Mouse (Mus musculus) midbrain, embryonic 16.5 days (tissue): ENCODE measurements around the gene Snx29. TPM values are rescaled to one million over a fixed set of nuclear protein-coding genes. Genes with fewer than 3 reads are reported as not detected.
"Not testable (repeated sequence)": the region's sequence is repeated elsewhere in the genome, so short reads cannot be mapped to it uniquely, and the experiment has no call there.

ENCODE experiments used
- ATAC-seq: fragments of 200-750 bp; cut with Nextera tagmentation; 2 replicates; pipeline ENCODE4 v1.8.0; 2017; ENCODE audit warnings: moderate TSS enrichment
- H3K27ac ChIP-seq: fragments of 300-500 bp; sonication (generic); 2 replicates; pipeline ENCODE4 v1.5.1; 2014; ENCODE audit warnings: mild to moderate bottlenecking, low read length, mixed read lengths
- H3K27me3 ChIP-seq: fragments of 300-500 bp; sonication (generic); 2 replicates; pipeline ENCODE4 v1.6.1; 2014; ENCODE audit warnings: low read depth, low read length, mixed read lengths; ENCODE audit not compliant: control insufficient read depth, insufficient read depth
- H3K36me3 ChIP-seq: fragments of 300-500 bp; sonication (generic); 2 replicates; pipeline ENCODE4 v1.6.1; 2014; ENCODE audit warnings: mild to moderate bottlenecking, low read length, moderate library complexity, mixed read lengths; ENCODE audit not compliant: control insufficient read depth, insufficient read depth
- H3K4me1 ChIP-seq: fragments of 300-500 bp; sonication (generic); 2 replicates; pipeline ENCODE4 v1.6.1; 2014; ENCODE audit warnings: mild to moderate bottlenecking, low read length, mixed read lengths; ENCODE audit not compliant: control insufficient read depth, insufficient read depth
- H3K4me2 ChIP-seq: fragments of 300-500 bp; sonication (generic); 2 replicates; pipeline ENCODE4 v1.6.1; 2014; ENCODE audit warnings: mild to moderate bottlenecking, low read length, mixed read lengths
- H3K4me3 ChIP-seq: fragments of 300-500 bp; sonication (generic); 2 replicates; pipeline ENCODE4 v1.5.1; 2014; ENCODE audit warnings: low read depth, mild to moderate bottlenecking, low read length, moderate library complexity, mixed read lengths
- H3K9ac ChIP-seq: fragments of 300-500 bp; sonication (generic); 2 replicates; pipeline ENCODE4 v1.6.1; 2014; ENCODE audit warnings: low read depth, low read length, mixed read lengths
- H3K9me3 ChIP-seq: fragments of 300-500 bp; sonication (generic); replicated peaks from 2 replicates; pipeline ENCODE4 v1.6.1; 2014; ENCODE audit warnings: mild to moderate bottlenecking, low read length, mixed read lengths; ENCODE audit not compliant: control insufficient read depth, poor library complexity, severe bottlenecking
- WGBS: fragments of 180-500 bp; shearing (Covaris S2); extraction: QIAGEN DNeasy Blood & Tissue Kit; methylation state at CpG from one replicate; pipeline ENCODE4 v1.1.7; 2014; 5-methylcytosine and 5-hydroxymethylcytosine counted together
- polyA plus RNA-seq: library from polyadenylated mRNA; unstranded; fragments of >200 nt; fragmentation: Nextera tagmentation; extraction: Ambion mirVana; gene quantifications from 2 replicates; pipeline ENCODE4 v1.2.1, GENCODE M21; 2015

Gene Snx29
- 16.8 and 19.3 TPM in 2 replicates for polyA plus RNA-seq

DNA sequence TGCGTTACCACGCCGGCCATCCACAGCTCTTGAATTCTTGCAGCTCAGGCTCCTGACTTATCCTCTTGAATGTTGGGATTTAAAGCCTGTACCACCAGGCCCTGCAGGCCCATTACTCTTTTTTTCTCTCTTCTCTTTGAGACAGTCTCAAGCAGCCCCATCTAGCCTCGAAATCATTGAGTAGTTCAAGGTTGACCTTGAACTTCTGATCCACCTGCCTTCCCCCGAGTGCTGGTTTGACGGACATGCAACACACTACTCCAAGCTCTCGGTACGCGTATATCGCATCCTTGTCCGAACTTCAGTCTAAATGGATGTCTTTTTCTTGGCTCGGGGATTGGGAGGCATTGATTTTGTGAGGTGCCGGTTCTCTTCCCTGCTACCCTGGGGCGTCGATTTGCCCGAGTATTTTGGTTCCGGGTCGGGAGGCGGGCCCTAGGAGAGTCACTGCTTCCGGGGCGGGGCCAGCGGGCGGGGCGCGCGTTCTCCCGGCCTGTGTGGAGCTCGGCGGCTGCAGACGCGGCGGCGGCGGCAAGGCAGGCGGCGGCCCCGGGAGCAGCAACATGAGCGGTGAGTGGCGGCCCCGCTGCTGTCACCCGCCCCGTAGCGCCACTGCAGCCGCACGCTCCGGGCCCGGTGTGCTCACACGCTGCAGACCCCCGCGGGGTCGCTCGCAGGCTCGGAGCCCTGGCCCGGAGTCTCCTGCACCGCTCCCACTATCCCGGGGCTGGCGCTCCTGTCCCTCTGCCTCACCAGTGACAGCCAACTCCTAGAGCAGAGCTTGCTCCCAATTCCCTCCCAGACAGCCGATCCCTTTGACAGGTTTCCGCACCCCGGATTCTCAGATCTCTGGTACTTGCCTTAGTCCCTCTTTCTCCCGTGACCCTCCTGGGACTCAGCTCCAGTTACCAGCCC is at the start of gene Snx29:
Gene Snx29 (plus strand): TSS at position 500 of the 915 bp plus-strand sequence.
- peak within 1 kb of the TSS; percentile 88 for H3K4me3 ChIP-seq
- H3K27me3 ChIP-seq: no peaks in the 10 kb centered on the region
- no peaks in the 10 kb centered on the region for H3K9me3 ChIP-seq
- no peaks in the 10 kb centered on the region for H3K36me3 ChIP-seq
- peak within 1 kb of the TSS; percentile 92 for H3K4me2 ChIP-seq
- WGBS: 6% methylated on average over 38 of the region's 61 CpGs
- peak; percentile 99 for ATAC-seq
- peak within 1 kb of the TSS; percentile 88 for H3K27ac ChIP-seq
- H3K9ac ChIP-seq: peak within 1 kb of the TSS; percentile 88
- H3K4me1 ChIP-seq: peaks cover 12% of the 10 kb centered on the region

DNA sequence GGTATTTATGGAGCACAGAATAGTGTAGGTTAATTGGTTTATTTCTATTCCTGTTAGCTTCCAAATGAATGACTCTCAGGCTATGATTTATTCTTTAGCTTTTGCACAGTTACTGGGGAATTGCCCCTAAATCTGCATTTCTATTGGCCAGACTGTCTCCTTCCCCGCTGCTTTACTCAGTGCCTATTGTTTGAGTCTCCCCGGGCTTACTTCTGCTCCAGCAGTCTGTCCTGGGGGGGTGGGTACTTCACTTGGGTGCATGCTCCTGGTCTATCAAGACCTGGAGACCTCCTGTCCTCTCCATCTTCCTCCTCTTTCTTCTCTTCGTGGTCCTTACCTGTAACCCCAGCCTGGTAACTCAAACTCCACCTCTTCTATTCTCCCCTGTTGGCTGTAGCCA is 45.8 kb upstream of the Snx29 start:
- H3K4me2 ChIP-seq: no peak overlapping the region
- WGBS: 41% methylated on average over 3 of the region's 3 CpGs

DNA sequence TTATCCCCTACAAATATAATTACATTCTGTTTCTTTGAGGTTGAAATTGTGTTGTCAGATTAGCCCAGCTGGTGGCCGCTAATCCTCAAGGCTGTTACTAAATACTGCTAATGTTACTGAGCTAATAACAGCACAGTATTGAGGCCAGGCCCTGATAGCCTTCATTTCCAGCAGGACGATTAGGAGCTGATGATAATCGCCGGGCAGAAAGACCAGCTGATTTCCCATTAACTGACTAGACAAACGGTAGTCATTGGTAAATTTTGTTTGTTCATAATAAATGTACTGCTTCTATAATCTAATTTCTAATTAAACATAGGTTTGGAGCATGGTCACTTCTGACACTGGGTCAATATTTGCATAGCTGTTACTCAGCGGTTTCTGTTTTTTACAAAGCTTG is 43.9 kb upstream of the Snx29 start:
- Histone ChIP-seq H3K27me3 (no peaks in the 10 kb centered on the region), H3K27ac (no peak overlapping the region), H3K4me1 (no peaks in the 10 kb centered on the region), H3K9ac (no peak overlapping the region), H3K4me3 (no peak overlapping the region), H3K36me3 (no peaks in the 10 kb centered on the region), H3K4me2 (no peak overlapping the region), H3K9me3 (no peaks in the 10 kb centered on the region)
- no peak for ATAC-seq
- 52% methylated on average over 6 of the region's 6 CpGs for WGBS

More for the DNA sequence above, 45.8 kb upstream of the Snx29 start:
- H3K9me3 ChIP-seq: no peaks in the 10 kb centered on the region
- no peak for ATAC-seq
- H3K9ac ChIP-seq: no peak overlapping the region
- no peak overlapping the region for H3K4me3 ChIP-seq
- no peak overlapping the region for H3K27ac ChIP-seq
- no peaks in the 10 kb centered on the region for H3K36me3 ChIP-seq
- H3K27me3 ChIP-seq: no peaks in the 10 kb centered on the region
- H3K4me1 ChIP-seq: no peaks in the 10 kb centered on the region

DNA sequence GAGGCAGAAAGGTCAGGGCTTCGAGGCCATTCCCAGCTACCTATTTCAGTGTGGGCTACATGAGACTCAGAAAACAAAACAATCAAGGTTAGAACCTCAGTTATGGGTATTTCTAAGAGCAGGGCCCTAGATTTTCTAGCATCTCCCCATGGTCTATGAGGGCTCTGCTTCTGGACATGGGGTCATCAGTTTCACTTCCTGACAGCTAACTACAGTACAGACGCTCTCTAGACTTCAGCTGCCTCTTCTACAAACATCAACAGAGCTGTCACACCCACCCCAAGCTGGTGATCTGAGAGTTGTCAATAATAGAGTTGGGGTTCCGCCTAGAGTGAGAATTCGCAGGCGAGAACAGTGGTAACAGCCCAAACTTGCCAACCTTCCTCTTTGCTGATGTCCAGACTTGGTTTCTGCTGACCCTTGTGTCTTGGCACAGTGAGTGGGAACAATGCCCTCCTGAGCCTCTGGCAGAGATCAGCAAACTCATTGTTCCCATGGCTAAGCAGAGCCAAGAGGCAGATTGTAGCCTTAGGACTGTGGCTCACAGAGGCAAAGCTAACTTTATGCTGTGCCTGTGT is 40.0 kb upstream of the Snx29 start:
- Histone ChIP-seq H3K4me2 (no peak overlapping the region), H3K9me3 (no peaks in the 10 kb centered on the region), H3K9ac (no peak overlapping the region), H3K4me1 (no peaks in the 10 kb centered on the region), H3K4me3 (no peak overlapping the region), H3K27me3 (no peaks in the 10 kb centered on the region), H3K27ac (no peak overlapping the region), H3K36me3 (no peaks in the 10 kb centered on the region)
- 88% methylated on average over 5 of the region's 5 CpGs for WGBS
- ATAC-seq: no peak

DNA sequence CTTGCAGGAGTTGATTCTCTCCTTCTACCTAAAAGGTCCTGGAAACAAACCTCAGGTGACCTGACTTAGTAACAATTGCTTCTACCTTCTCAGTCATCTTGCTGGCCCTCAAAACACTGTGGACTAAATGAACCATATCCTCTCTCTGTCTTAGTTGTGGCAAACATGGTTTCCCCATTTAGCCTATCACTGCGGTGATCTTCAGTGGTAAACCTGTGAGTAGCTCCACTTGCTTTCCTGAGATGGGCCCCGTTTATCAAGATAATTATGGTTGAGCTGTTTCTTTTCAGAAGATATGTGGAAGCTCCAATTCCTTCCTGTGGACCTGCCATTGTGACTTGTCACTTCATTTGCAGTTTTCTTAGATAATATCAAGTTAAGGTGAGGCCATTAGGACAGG is 37.8 kb upstream of the Snx29 start:
- no peak overlapping the region for H3K4me2 ChIP-seq
- no peak for ATAC-seq
- H3K4me3 ChIP-seq: no peak overlapping the region
- H3K36me3 ChIP-seq: no peaks in the 10 kb centered on the region
- no peak overlapping the region for H3K9ac ChIP-seq
- H3K27ac ChIP-seq: no peak overlapping the region
- no peaks in the 10 kb centered on the region for H3K27me3 ChIP-seq
- 97% methylated on average over 2 of the region's 2 CpGs for WGBS
- no peaks in the 10 kb centered on the region for H3K4me1 ChIP-seq
- no peaks in the 10 kb centered on the region for H3K9me3 ChIP-seq

DNA sequence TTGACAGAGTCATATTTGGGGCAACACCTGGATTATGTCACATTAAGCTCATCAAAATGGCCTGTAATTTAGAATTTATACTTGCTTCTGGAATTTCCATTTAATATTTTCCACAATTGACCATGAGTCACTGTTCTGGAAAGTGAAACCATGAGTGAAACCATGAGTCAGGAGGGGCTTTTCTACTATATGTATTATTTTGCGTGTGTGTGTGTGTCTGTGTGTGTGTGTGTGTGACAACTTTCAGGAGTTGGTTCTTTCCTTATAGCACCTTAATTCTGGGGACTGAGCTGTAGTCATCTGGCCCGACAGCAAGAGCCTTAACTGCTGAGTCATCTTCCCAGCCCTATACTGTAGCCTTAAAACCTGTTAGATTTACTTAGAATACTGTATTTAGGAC is 36.8 kb upstream of the Snx29 start:
- 97% methylated on average over 2 of the region's 2 CpGs for WGBS
- no peak overlapping the region for H3K27ac ChIP-seq
- no peak for ATAC-seq

DNA sequence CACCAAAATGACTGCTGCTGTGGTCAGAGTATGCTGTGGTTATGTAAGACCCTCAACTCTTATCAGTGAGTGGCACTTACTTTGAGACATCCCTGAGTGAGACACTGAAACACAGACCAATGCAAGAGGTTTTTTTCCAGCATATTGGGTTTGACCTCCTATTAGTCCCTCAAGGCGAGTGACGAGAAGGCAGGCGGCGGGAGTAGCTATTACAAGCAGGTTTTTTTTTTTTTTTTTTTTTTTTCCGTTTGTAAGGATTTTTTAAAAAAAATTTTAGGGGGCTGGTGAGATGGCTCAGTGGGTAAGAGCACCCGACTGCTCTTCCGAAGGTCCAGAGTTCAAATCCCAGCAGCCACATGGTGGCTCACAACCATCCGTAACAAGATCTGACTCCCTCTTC is 33.8 kb upstream of the Snx29 start:
- not testable (repeated sequence) for H3K27ac ChIP-seq, H3K9me3 ChIP-seq, H3K36me3 ChIP-seq, H3K4me3 ChIP-seq, H3K9ac ChIP-seq, H3K27me3 ChIP-seq, ATAC-seq, H3K4me1 ChIP-seq, H3K4me2 ChIP-seq
- WGBS: 88% methylated on average over 7 of the region's 8 CpGs

More for the DNA sequence above, 36.8 kb upstream of the Snx29 start:
- Histone ChIP-seq H3K36me3 (no peaks in the 10 kb centered on the region), H3K4me3 (no peak overlapping the region), H3K9me3 (no peaks in the 10 kb centered on the region), H3K4me1 (no peaks in the 10 kb centered on the region), H3K9ac (no peak overlapping the region), H3K27me3 (no peaks in the 10 kb centered on the region), H3K4me2 (no peak overlapping the region)

DNA sequence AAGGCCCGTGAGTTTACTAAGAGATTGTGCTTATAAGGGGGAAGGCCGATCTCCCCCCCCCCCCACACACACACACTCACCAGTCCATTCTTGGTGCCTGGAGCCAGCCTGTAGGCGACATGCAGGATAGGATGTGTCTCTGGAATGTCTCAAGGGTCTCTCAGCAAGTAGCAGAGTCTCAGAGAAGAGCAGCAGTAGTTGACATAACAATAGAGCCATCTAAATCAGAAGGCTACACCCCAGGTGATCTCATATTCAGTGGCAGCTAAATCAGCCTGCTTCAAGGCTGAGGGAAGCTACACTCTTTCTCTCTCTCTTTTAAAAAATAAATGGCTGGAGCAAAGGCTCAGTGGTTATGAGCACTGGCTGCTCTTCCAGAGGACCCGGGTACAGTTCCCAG is 27.1 kb upstream of the Snx29 start:
- not testable (repeated sequence) for H3K27me3 ChIP-seq, H3K4me2 ChIP-seq, H3K4me3 ChIP-seq, H3K9ac ChIP-seq, H3K27ac ChIP-seq, H3K4me1 ChIP-seq, ATAC-seq, H3K36me3 ChIP-seq, H3K9me3 ChIP-seq
- 84% methylated on average over 4 of the region's 4 CpGs for WGBS

DNA sequence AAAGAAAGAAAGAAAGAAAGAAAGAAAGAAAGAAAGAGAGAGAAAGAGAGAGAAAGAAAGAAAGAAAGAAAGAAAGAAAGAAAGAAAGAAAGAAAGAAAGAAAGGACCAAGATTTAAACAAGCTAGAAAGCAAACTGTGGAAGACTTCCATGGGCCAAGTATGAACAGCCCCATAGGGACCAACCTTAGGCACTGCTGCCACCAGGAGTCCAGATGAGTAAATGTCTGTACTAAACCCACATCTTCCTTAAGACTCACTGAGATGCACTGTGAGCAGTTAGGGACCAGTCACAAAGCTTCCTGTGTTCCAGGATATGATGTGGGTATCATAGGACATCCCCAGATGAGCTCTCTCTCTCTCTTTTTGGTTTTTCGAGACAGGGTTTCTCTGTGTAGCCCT is 25.0 kb upstream of the Snx29 start:
- H3K4me2 ChIP-seq, H3K4me3 ChIP-seq, H3K27ac ChIP-seq, H3K27me3 ChIP-seq, H3K9me3 ChIP-seq, H3K9ac ChIP-seq, ATAC-seq, H3K36me3 ChIP-seq, H3K4me1 ChIP-seq: not testable (repeated sequence)
- 60% methylated on average over 1 of the region's 1 CpGs for WGBS
